Mouse (Mus musculus) heart, adult 9 months (tissue): Measurements from ENCODE around the gene Abhd2.
"Not testable (repeated sequence)": the region's sequence is repeated elsewhere in the genome, so short reads cannot be mapped to it uniquely, and the experiment has no call there.

Experiments
- DNase-seq, 2 experiments: peaks; one replicate each; pipeline ENCODE4 v3.0.0; 2022; ENCODE audit warnings: low spot score in 2 of 2

Gene Abhd2

GRCm38 (mm10) chr7:79266228-79266627 lies 6.8 kb upstream of the Abhd2 start:
- no peak for DNase-seq

- no peak for DNase-seq
These were observed 5.2 kb upstream of the Abhd2 start for GRCm38 (mm10) chr7:79267690-79268388.

- DNase-seq: no peak
These were observed 4.1 kb upstream of the Abhd2 start for GRCm38 (mm10) chr7:79268897-79269296.

GRCm38 (mm10) chr7:79269411-79269810 lies 3.6 kb upstream of the Abhd2 start:
- no peak for DNase-seq

GRCm38 (mm10) chr7:79269866-79270265 lies 3.1 kb upstream of the Abhd2 start:
- DNase-seq: no peak

- no peak for DNase-seq
These were observed 2.0 kb upstream of the Abhd2 start for GRCm38 (mm10) chr7:79270961-79271387.

- no peak for DNase-seq
These were observed 874 bp upstream of the Abhd2 start for GRCm38 (mm10) chr7:79271861-79272788.

- peak; percentile 29 to 61 for DNase-seq
These were observed 906 bp downstream of the Abhd2 start for GRCm38 (mm10) chr7:79273738-79274472.

- DNase-seq: no peak
These were observed 1.5 kb downstream of the Abhd2 start for GRCm38 (mm10) chr7:79274473-79275010.

GRCm38 (mm10) chr7:79275345-79275744 lies 2.3 kb downstream of the Abhd2 start:
- DNase-seq: peak; percentile 75 to 76

- DNase-seq: no peak
These were observed 5.4 kb downstream of the Abhd2 start for GRCm38 (mm10) chr7:79278432-79278831.

- peak in 1 of 2 experiments; percentile 46 for DNase-seq
These were observed 6.5 kb downstream of the Abhd2 start for GRCm38 (mm10) chr7:79279376-79280029.

- no peak for DNase-seq
These were observed 10.1 kb downstream of the Abhd2 start for GRCm38 (mm10) chr7:79282883-79283670.

- not testable (repeated sequence) for DNase-seq
These were observed 10.6 kb downstream of the Abhd2 start for GRCm38 (mm10) chr7:79283671-79283941.

GRCm38 (mm10) chr7:79284160-79284888 lies 11.3 kb downstream of the Abhd2 start:
- no peak for DNase-seq

- no peak for DNase-seq
These were observed 11.9 kb downstream of the Abhd2 start for GRCm38 (mm10) chr7:79284889-79285280.

- DNase-seq: no peak
These were observed 12.4 kb downstream of the Abhd2 start for GRCm38 (mm10) chr7:79285408-79285807.

- DNase-seq: no peak
These were observed 14.2 kb downstream of the Abhd2 start for GRCm38 (mm10) chr7:79287226-79287625.

GRCm38 (mm10) chr7:79287928-79288327 lies 14.9 kb downstream of the Abhd2 start:
- DNase-seq: no peak

- DNase-seq: no peak
These were observed 15.4 kb downstream of the Abhd2 start for GRCm38 (mm10) chr7:79288422-79288821.
